Mouse (Mus musculus) heart, adult 2 months (tissue): ENCODE results near the gene Tmed10.

ENCODE experiments used
- CTCF ChIP-seq: fragments of 200-600 bp; IDR thresholded peaks from 2 replicates; pipeline ENCODE4 v1.8.1; 2022; ENCODE audit warnings: antibody characterized with exemption, mild to moderate bottlenecking, moderate library complexity
- EP300 ChIP-seq: fragments of 200-500 bp; IDR thresholded peaks from 2 replicates; pipeline ENCODE4 v1.6.1; 2011; ENCODE audit warnings: low read depth, low read length, control low read depth; ENCODE audit not compliant: insufficient read depth
- POLR2A ChIP-seq: fragments of 200-500 bp; IDR thresholded peaks from 2 replicates; pipeline ENCODE4 v1.6.1; 2011; ENCODE audit warnings: mild to moderate bottlenecking, low read depth, low read length, control low read depth; ENCODE audit not compliant: insufficient read depth

DNA sequence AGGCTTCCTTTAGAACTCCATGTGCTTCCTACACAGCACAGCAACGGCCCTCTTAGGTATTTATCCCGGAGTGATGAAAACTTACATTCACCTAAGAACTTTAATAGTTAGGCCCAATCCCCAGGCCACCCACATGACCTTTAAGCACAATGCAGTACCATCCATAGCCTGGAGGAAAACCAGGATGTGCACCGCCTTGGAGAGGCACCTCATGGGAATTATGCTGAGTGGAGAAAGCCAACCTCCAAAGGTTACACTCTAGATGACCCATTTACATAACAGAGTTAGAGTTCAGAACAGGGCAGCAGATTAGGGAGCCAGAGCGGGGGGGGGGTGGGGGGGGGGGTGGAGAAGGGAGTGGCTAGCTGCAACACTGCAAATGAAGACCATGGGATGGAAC, 32.3 kb downstream of the Tmed10 start:
- peak; percentile 14; the same call in 1 of the 2 replicates for TF ChIP-seq CTCF
- TF ChIP-seq EP300: no peak
- no peak for TF ChIP-seq POLR2A
